Mouse (Mus musculus) spleen, adult 2 months (tissue): ENCODE results near the gene Gm1110. TPM values are rescaled to one million over a fixed set of nuclear protein-coding genes. Genes with fewer than 3 reads are reported as not detected.
"Not testable (repeated sequence)": the region's sequence is repeated elsewhere in the genome, so short reads cannot be mapped to it uniquely, and the experiment has no call there.

Experiments
- DNase-seq, 2 experiments: peaks; one replicate each; pipeline versions ENCODE4 v3.0.0 to v3.0.0-alpha.2; 2012 to 2021; ENCODE audit warnings: low spot score in 2 of 2, low read depth in 1 of 2
- H3K27ac ChIP-seq: fragments of 200-500 bp; 2 replicates; pipeline ENCODE4 v1.5.1; 2012; ENCODE audit warnings: low read length, inconsistent platforms; ENCODE audit not compliant: insufficient read depth
- H3K27me3 ChIP-seq: fragments of 200-500 bp; 2 replicates; pipeline ENCODE4 v1.6.1; 2012; ENCODE audit warnings: mild to moderate bottlenecking, moderate library complexity, low read length, inconsistent platforms; ENCODE audit not compliant: control insufficient read depth, insufficient read depth
- H3K36me3 ChIP-seq: fragments of 200-500 bp; 2 replicates; pipeline ENCODE4 v1.6.1; 2012; ENCODE audit warnings: mild to moderate bottlenecking, low read length, inconsistent platforms; ENCODE audit not compliant: control insufficient read depth, insufficient read depth
- H3K4me1 ChIP-seq: fragments of 200-500 bp; 2 replicates; pipeline ENCODE4 v1.6.1; 2011; ENCODE audit warnings: inconsistent platforms; ENCODE audit not compliant: control insufficient read depth, insufficient read depth, insufficient read length
- H3K4me3 ChIP-seq: fragments of 200-500 bp; 2 replicates; pipeline ENCODE4 v1.5.1; 2011; ENCODE audit warnings: mild to moderate bottlenecking, inconsistent platforms; ENCODE audit not compliant: insufficient read depth, insufficient read length; ENCODE audit errors: extremely low read depth
- CTCF ChIP-seq: fragments of 200-500 bp; IDR thresholded peaks from 2 replicates; pipeline ENCODE4 v1.5.1; 2011; ENCODE audit warnings: mild to moderate bottlenecking, inconsistent platforms; ENCODE audit not compliant: insufficient read depth, insufficient read length, insufficient replicate concordance; ENCODE audit errors: extremely low read depth
- POLR2A ChIP-seq: fragments of 200-500 bp; IDR thresholded peaks from 2 replicates; pipeline ENCODE4 v1.6.1; 2011; ENCODE audit warnings: low read depth, low read length, inconsistent platforms
- WGBS: fragments of 180-500 bp; shearing (Covaris S2); methylation state at CpG from one replicate; pipeline ENCODE4 v1.1.7; 2018; 5-methylcytosine and 5-hydroxymethylcytosine counted together
- polyA plus RNA-seq: library from polyadenylated mRNA; depleted of rRNA; stranded (reverse); fragments of >200 nt; gene quantifications from 2 replicates; pipeline ENCODE4 v1.2.3, GENCODE M21; 2012; rRNA removed

The Gm1110 gene
- polyA plus RNA-seq, result not detected in 2 replicates

GRCm38 (mm10) chr9:26922909-26923526, at the start of gene Gm1110:
TSS of gene Gm1110 (minus strand) at chr9:26923111.
- DNase-seq, result no peak

DNA sequence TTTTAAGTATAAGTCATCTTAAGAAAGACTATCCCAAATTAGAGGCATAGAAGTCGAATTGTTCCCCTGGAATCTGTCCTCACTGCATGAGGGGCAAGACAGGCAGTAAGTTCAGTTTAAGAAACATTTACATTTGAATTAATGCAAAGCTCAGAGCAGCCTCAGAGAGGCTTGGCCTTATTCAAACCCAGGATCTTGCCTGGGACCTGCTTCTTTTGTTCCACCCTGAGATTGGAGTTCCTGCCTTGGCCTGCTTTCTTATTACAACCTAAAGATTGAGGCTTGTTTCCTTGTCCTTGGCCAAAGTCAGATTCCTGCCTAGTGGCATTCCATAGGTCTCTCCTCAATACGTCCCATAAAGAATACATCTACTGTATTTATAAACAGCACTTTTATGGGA, 24.9 kb upstream of the Gm1110 start:
- no peaks in the 10 kb centered on the region for H3K27me3 ChIP-seq
- TF ChIP-seq POLR2A (no peak), CTCF (no peak)
- H3K4me1 ChIP-seq, result no peaks in the 10 kb centered on the region
- H3K27ac ChIP-seq, result no peak overlapping the region
- DNase-seq, result no peak
- 77% methylated on average over 2 of the region's 2 CpGs for WGBS
- H3K4me3 ChIP-seq, result no peak overlapping the region
- no peaks in the 10 kb centered on the region for H3K36me3 ChIP-seq

More at GRCm38 (mm10) chr9:26922909-26923526, at the start of gene Gm1110:
- 61% methylated on average over 13 of the region's 13 CpGs for WGBS
- Histone ChIP-seq H3K4me3 (no peak within 1 kb of the TSS), H3K27ac (no peak within 1 kb of the TSS), H3K27me3 (no peaks in the 10 kb centered on the region), H3K36me3 (no peaks in the 10 kb centered on the region), H3K4me1 (no peaks in the 10 kb centered on the region)
- TF ChIP-seq POLR2A, result no peak
- no peak for TF ChIP-seq CTCF

- DNase-seq, result no peak
- H3K27me3 ChIP-seq, result no peaks in the 10 kb centered on the region
- WGBS, result 72% methylated on average over 3 of the region's 3 CpGs
- no peak for TF ChIP-seq POLR2A
- TF ChIP-seq CTCF, result no peak
- no peak overlapping the region for H3K27ac ChIP-seq
- H3K4me1 ChIP-seq, result no peaks in the 10 kb centered on the region
- no peaks in the 10 kb centered on the region for H3K36me3 ChIP-seq
- H3K4me3 ChIP-seq, result no peak overlapping the region
These were observed 1.2 kb upstream of the Gm1110 start for GRCm38 (mm10) chr9:26924146-26924545.

DNA sequence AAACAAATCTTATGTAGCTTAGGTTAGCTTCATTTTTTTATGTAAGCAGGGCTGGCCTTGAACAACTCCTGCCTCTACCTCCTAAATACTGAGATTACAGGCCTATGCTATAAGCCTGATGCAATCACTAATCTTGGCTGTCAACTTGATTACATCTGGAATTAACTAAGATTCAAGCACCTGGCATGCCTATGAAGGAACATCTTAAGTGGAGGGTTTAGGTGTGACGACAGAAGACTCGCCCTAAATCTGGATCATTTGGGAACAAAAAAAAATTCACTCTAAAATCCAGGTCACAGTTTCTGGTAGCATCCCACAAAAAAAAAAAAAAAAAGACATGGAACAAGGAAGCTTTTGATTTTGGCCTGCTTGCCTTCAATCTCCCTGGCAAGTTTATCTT, 3.1 kb downstream of the Gm1110 start:
- Histone ChIP-seq H3K27ac (no peak overlapping the region), H3K27me3 (no peaks in the 10 kb centered on the region), H3K36me3 (no peaks in the 10 kb centered on the region), H3K4me3 (no peak overlapping the region), H3K4me1 (no peaks in the 10 kb centered on the region)
- no peak for TF ChIP-seq CTCF
- no peak for TF ChIP-seq POLR2A
- 94% methylated on average over 2 of the region's 2 CpGs for WGBS
- no peak for DNase-seq

DNA sequence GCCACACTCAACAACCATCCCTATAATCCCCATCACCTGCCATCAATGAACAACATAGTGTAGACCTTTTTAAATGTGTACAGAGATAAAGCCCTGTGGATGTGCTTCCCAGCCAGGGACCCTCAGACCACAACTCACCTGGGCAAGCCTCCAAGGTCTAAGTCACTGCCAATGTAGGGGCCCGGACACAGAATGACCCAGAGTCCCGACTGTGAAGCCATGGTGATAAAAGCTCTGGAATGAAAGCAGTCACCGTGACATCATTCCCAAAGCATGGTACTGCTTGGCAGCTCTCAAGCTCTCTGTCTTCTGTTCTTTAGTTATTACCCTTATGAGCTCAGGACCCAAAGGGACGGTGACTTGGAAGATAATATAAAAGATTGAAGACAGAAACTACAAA, 9.8 kb downstream of the Gm1110 start:
- no peak for TF ChIP-seq POLR2A
- TF ChIP-seq CTCF, result no peak
- no peak overlapping the region for H3K27ac ChIP-seq
- no peaks in the 10 kb centered on the region for H3K36me3 ChIP-seq

DNA sequence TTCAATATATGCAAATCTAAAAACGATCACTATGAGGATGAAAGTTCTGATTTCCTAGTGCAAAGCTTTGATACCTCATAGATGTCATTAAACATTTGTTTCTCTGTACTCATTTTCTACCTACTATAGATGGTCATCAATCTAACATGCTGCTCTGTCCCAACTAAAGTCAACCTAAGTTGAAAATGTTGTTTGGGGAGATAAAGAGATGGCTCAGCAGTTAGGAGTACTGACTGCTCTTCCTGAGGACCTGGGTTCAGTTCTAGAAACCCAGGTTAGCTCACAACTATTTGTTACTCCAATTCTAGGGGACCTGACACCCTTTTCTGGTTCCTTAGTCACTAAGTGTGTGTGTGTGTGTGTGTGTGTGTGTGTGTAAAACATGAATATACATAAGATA, 11.7 kb downstream of the Gm1110 start:
- Histone ChIP-seq H3K36me3 (no peaks in the 10 kb centered on the region), H3K27me3 (no peaks in the 10 kb centered on the region), H3K27ac (no peak overlapping the region), H3K4me3 (no peak overlapping the region), H3K4me1 (no peaks in the 10 kb centered on the region)
- TF ChIP-seq CTCF (no peak), POLR2A (no peak)
- 72% methylated on average over 1 of the region's 1 CpGs for whole genome bisulfite sequencing
- no peak for DNase-seq

More for the DNA sequence above, 9.8 kb downstream of the Gm1110 start:
- H3K27me3 ChIP-seq, result no peaks in the 10 kb centered on the region
- H3K4me3 ChIP-seq, result no peak overlapping the region
- WGBS, result 90% methylated on average over 4 of the region's 4 CpGs
- no peak for DNase-seq
- H3K4me1 ChIP-seq, result no peaks in the 10 kb centered on the region

- H3K36me3 ChIP-seq, H3K4me1 ChIP-seq, H3K27ac ChIP-seq, DNase-seq, H3K27me3 ChIP-seq, H3K4me3 ChIP-seq: not testable (repeated sequence)
- WGBS, result 84% methylated on average over 7 of the region's 7 CpGs
These were observed 53.1 kb downstream of the Gm1110 start for GRCm38 (mm10) chr9:26869856-26870255.
